Mouse (Mus musculus) lung, postnatal 4 days (tissue): Measurements from ENCODE around the gene Satb2.

ENCODE experiments used
- DNase-seq, 2 experiments: peaks; one replicate each; pipeline ENCODE4 v3.0.0; 2021

Satb2 gene

GRCm38 (mm10) chr1:56920472-56920871 is 58.0 kb downstream of the Satb2 start:
- no peak for DNase-seq

- DNase-seq = no peak
These were observed 64.2 kb downstream of the Satb2 start for GRCm38 (mm10) chr1:56914279-56914678.

- DNase-seq = no peak
These were observed 77.7 kb downstream of the Satb2 start for GRCm38 (mm10) chr1:56900706-56901287.

DNA sequence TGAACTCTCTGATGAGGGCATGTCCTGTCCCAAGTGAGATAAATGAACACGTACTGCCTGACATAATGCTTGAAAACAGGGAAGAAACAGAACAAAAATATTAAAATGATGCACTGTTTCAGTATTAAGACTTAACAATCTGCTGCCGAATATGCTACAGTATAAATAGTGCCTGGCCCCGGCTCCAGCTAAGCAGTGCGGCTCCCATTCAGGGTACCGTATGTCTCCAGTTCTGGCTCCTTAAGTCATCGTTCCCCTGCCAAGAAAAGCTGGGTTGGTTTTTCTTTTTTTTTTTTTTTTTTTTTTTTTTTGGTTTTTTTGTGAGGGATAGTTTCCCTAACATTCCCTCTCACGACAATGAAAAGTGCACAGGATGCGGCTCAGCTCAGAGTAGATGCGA is 78.3 kb downstream of the Satb2 start:
- no peak for DNase-seq

GRCm38 (mm10) chr1:56898606-56899396 is 79.6 kb downstream of the Satb2 start:
- DNase-seq = no peak

DNA sequence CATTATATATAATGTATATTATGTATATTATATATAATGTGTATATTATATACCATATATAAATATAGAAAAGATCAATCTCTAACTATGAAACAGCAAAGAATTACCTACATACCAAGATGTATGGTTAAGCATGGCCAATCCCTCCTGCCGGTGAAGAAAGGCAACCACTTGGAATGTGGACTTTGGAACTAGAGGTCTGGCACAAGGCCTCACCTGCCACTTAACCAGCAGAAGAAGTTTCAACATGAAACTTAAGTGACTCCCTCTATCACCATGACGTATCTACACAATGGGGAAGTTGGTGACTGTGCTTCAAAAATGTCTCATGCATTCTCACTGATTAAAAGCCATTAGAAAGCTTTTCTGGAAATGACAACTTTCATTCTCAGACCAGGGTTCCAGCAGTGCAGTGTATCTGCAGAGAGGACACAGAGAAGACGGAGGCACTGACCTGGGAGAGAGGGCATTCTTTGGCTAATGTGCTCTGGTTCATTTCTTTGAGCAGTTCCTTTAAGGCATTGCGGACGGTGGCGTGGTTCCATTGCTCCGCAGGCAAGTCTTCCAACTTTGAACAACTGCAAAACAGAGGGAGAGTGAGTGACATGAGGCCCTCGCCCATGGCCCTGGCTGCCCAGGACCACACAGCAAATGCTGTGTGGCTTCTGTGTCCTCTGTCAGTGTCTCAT is 80.8 kb downstream of the Satb2 start:
- peak; percentile 48 to 60 for DNase-seq

DNA sequence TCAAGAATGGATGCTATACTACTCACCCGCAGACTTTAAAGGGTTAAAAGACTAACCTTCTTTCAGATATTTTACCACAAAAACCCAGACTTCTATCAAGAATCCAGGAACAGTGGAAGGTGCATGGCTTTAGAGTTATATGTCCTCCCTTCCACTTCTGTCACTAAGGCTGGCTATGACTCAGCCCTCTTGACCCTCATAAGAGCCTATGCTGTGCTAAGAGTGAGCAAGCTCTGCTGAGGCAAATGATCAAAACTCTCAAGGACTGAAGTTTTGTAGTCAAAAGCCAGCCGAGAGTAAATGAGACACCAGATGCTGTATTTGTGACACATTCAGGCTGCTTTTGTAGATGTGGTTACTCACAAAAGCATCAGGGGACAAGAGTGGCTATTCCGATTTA is 81.8 kb downstream of the Satb2 start:
- DNase-seq = peak; percentile 36 to 47

GRCm38 (mm10) chr1:56892766-56893165 is 85.7 kb downstream of the Satb2 start:
- no peak for DNase-seq

DNA sequence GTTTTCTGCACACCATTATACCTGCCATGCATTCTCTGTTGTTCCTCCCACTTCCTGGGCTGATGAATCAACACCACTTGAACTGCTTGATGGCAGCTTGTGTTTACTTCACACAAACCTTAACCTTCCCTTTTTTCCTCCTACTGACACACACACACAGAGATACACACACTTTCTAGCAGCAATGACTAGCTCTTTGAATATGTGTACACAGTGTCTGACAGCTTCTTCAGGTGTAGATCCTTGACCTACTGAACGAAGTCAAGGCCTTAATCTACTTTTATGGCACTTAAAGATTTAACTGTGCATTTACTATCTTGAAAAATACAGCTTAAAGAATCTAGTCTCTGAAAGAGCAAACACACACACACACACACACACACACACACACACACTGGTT is 89.5 kb downstream of the Satb2 start:
- no peak for DNase-seq

GRCm38 (mm10) chr1:56887524-56887923 is 90.9 kb downstream of the Satb2 start:
- DNase-seq = no peak

DNA sequence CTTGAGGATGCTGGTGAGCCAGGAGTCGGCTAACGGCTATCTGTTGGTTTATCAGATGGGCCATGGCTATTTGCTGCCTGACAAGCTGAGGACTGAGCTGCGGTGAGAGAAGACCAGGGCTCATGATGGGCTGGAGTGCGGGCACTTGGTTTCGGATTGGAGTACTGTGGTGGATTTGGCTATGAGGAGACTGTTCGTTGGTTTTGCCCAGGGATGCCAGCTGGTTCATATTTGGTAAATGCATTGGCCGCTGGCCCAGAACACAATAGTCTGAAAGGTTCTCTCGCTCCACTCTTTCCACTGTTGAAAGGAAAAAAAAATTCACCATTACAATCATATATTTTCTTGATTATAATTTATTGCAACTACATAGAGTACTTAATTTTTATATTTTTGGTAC is 107.0 kb downstream of the Satb2 start:
- DNase-seq = no peak

DNA sequence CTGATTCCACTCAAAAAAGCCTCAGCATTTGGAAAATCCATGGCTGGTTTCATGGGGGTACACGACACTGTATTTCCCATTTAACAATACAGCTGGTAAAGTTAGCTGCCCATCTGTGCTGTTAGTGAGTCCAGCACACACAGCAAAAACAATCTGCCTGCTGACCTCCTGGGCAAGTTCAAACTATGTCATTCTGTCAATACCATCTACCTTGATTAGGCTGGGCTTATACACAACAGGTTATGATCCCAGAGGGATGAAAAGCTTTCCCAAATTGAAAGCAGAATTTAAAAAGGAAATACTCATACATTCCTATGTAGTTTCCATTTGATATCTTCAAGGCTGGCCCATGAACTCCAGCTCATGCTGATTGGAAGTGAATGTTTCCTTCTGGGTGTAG is 113.2 kb downstream of the Satb2 start:
- DNase-seq = no peak

DNA sequence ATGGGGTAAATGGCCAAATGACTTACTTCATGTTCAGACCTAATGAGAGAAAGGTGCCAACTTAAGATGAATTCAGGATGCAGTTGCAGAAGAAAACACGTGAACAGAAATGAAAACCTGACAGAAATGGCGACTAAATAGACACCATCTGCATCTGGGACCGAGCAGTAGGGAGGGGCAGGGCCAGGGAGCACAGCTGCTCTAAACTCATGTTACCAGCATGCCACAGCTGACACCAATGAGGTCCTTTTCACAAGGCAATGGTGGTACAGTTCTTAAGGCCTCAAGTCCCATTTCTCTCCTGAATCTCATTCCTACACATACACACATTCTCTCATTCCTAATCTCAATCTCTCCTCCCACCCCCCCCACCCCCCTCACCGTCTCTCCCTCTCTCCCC is 115.7 kb downstream of the Satb2 start:
- no peak for DNase-seq

DNA sequence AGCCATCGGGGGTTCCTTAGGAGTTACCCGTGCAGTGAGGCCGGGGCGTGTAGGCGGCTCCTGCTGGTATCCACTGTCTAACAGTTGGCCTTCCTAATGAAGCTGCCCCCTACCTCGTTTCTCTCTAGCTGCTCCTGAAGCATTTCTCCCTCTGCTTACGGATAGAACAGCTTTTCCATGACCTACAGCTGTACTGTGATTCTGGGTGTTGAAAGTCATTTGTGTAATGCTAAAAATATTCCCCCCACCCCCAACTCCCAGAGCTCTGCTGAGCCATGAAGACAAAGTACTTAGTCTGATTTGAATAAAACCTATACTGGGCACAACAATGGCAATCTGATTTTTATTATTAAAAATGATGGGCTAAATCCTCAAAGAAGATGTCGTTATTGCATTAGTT is 121.2 kb downstream of the Satb2 start:
- DNase-seq = no peak

GRCm38 (mm10) chr1:56850446-56850845 is 128.0 kb downstream of the Satb2 start:
- DNase-seq = no peak

- no peak for DNase-seq
These were observed 132.1 kb downstream of the Satb2 start for GRCm38 (mm10) chr1:56846358-56846757.

GRCm38 (mm10) chr1:56845523-56846118 is 132.8 kb downstream of the Satb2 start:
- no peak for DNase-seq

GRCm38 (mm10) chr1:56844551-56845330 is 133.7 kb downstream of the Satb2 start:
- no peak for DNase-seq

GRCm38 (mm10) chr1:56838901-56839300 is 139.5 kb downstream of the Satb2 start:
- no peak for DNase-seq

DNA sequence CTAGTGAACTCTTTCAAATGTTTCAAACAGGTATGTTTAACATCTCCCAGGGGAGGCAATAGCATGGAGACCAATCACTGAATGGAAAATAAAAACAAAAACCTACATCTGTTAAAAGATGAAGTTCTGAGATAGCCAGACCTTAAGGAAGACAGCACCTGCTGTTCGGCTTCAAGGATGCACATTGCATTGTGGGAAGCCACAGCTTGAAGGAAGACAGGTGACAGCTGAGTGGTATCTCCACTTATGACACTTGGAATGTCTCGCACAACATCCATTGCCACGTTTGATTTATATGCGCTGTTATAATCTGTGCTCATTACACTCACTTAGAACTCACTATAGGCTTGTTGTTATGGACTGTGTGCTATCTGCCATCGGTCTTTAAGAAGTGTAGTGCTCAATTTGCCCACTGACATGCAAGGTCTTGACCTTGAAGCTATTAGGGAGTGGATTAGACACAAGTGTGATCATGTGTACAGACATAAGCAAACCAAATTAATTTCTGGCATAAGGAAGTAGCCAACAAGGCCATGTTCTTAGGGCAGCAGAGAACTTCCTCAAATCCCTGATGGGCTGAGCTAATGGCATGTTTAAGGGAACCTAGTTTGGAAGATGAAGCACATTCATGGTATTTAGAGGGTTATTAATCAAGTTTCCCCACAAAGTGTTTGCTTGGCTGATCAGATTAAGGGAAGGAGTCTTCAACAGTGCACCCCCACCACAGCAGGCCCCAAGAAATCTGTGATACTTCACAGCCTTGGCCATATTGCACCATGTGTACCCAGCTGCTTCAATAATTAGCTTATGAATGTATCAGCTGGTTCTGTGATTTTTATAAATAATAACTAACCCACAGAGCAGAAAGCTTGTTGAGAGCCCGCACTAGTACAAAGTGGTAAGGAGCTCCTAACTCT is 144.2 kb downstream of the Satb2 start:
- DNase-seq = no peak

GRCm38 (mm10) chr1:56833307-56833706 is 145.1 kb downstream of the Satb2 start:
- DNase-seq = no peak

DNA sequence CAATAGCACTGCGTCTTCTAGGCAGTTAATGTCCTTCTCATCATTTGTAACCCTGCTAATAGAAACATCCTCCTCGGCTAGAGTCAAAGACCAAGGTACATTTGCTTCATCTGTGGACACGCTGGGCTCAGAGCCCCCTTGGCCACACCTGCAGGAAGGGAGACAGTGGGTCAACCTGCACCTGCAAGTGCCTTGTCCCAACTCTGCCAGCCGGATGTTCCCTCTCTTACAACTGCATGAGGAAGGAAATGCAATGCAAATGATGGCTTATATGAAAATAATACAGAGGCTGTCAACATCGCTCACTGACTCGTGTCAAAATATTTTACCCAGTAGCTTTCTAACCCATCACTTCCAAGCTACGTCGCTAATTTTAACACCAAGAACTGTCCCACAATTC is 145.7 kb downstream of the Satb2 start:
- no peak for DNase-seq
